Mouse (Mus musculus) heart, postnatal 4 days (tissue): Measurements from ENCODE around the gene Akap6. TPM values are rescaled to one million over a fixed set of nuclear protein-coding genes. Genes with fewer than 3 reads are reported as not detected.

Source experiments
- DNase-seq: peaks from one replicate; pipeline ENCODE4 v3.0.0; 2021
- total RNA-seq, 2 experiments: library from RNA; stranded (reverse); gene quantifications; 2 replicates each; pipeline ENCODE4 v1.2.3; 2021

Akap6 gene
- total RNA-seq, 2 experiments from 2014 or later, result 118 to 127 TPM

DNA sequence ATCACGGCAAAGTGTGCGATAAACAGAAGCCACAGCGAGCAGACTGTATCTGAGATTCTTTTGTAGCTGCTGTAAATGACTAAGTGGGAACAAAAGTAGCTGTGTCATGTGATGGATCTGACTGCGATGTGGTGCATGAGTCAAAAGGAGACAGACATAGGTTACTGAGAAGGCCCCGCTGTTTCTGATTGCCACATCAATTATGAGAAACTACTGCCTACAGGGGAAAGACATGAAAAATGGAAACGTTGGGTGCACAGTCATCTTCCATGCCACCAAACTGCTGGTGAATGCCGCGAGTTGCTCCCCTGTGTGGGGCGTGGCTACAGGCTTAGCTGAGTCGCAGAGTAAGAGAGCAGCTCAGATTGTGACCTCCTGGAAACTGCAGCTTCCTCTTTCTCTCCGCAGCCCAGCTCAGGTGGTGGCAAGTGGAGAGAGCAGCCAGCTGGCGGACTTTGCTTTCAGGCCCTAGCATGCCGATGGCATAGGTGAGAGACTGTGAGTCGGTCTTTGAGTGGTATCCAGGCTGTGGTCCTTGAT is 83.8 kb downstream of the Akap6 start:
- DNase-seq, result peak; percentile 43

DNA sequence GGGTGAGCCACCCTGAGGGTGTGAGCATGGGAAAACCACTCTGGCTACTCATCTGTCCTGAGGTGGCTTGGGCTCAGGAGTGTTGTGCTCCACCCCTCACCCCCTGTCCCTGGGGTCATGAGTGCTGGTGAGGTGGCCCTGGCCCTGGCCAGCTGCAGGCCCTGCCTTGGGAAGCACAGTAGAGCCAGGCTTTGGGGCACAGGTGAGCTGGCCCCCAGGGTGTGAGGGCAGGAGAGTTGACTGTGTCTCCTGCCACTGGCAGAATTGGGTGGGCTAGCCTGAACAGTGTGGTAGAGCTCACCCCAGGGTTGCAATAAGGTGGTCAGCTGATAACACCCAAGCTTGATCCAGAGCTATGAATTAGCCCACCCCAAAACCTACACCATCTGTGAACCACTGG is 86.0 kb downstream of the Akap6 start:
- DNase-seq, result no peak

DNA sequence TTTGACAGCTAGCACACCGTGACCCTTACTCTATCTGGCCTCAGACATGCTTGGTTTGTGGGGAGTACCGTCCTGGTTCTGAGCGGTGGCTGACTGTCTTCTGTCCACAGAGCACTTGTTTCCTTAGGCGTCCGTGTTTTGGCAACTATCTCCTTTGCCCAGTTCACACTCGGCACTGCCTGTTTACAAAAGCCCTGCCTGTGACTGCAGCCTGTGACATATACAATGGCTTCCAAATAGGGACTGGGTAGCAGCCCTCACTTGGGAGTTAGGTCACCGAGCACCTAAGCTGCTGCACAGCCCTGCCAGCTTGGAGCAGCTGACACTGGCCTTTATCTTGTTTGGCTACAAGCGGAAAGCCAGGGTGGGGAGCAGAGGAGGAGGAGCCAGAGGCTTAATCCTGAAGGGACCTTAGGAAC is 91.2 kb downstream of the Akap6 start:
- DNase-seq, result peak; percentile 71

DNA sequence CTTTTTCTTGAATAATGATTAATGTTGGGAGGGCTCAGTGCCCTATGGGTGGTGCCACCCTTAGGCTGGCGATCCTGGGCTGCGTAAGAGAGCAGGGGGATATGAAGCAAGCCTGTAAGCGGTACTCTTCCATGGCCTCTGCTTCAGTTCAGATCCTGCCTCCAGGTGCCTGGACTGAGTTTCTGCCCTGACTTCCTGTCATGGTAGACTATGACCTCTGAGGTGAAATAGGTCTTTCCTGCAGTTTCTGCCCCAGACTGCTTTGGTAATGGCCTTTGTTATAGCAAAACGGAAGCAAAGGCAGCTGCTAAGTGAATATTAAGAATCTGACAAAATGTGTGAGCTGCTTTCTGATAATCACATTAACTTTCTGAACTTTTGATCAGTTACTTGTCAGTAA is 94.9 kb downstream of the Akap6 start:
- no peak for DNase-seq

DNA sequence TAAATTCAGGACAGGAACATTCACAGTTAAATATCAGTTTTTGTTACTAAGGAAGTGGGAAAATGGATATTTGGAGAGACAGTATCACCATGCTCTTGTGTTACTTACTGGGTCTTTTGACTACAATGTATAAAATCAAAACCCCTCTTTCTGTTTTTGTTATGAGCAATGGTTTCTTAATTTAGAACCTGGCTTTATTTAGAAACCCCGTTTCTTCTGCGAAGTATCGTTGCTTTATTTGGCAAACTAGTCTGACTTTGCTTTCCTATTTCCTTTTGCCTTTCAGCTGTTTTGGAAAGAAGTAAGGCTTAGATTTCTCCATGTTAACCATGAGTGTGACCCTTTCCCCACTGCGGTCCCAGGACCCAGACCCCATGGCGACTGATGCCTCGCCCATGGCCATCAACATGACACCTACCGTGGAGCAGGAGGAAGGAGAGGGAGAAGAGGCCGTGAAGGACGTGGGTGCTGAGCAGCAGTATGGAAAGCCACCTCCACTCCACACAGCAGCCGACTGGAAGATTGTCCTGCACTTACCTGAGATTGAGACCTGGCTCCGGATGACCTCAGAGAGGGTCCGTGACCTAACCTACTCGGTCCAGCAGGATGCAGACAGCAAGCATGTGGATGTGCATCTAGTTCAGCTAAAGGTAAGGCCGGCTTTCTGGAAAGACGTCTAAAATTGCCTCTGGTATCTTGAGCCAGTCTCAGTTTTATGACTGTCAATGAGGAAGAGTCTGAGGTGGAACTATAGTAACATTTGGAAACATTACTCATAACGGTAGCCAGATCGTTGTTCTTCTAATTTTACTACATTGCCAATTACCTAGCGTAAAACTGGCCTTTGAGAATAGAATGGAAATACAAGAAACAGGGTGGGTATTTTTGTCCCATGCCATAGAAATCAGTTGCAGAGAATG is 96.6 kb downstream of the Akap6 start:
- no peak for DNase-seq

DNA sequence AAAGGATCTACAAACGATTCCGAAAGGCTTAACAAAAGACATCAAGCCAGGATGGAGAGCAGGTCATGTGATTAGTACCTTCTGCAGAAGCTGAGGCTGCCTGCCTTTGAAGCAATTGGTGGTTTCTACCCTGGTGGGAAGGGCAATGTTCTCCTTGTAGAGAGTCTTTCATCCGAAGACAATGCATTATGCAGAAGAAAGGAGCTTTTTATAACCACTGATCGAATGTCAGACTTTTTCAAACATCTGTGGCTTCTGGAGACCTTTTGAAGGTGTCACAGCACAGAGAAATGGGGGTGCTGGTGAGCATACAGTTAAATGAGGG is 97.2 kb downstream of the Akap6 start:
- DNase-seq, result no peak

DNA sequence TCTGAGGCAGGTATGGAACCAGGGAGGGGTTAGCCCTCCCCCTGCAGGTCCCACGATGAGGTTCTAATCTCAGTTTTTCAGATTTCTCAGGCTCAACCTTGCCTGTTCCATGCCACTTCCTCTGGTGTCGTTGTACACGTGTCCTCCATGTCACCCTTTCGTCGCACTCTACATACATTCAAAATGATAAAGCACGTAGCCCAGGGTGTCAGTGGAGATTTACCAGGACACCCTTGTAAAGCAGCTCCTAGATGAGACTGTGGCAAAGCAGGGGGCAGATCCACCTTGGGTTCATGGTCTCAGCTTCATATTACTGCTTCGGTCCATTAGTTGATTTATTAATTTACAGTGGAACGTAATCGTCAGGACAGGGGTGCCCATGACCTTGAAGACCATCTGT is 100.5 kb downstream of the Akap6 start:
- no peak for DNase-seq

DNA sequence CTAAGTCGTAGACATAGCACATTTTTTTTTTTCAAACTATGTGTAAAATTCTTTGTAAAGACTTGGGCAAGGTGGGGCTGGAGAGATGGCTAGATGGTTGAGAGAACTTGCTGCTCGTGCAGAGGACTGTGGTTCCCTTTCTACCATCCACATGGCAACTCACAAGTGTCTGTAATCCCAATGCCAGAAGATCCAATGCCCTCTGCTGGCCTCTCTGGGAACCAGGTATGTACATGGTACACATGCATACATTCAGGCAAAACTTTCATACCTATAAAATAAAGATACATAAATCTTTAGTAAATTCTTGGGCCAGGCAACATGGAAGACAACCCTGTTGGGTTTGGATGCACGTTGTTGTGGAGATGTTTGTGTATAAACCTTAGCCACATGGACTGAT is 107.1 kb downstream of the Akap6 start:
- DNase-seq, result no peak

DNA sequence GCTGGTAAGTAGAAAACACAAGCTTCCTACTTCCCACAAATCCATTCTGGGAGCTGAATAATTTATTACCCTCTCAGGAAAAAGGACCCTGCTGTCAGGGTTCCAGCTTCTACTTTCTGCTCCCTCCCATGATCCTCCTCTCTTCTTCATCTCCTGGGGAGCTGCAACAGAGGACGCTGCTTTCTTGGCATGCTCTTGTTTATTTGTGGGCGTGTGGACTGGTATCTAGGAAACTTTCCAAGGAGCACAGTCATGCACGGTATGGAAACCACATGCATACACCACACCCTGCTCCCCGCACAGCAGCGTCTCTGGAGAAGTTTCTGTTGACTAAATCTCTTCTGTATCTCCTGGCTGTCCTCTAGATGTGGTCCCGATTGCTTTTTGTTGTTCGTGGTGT is 119.4 kb downstream of the Akap6 start:
- DNase-seq, result no peak

DNA sequence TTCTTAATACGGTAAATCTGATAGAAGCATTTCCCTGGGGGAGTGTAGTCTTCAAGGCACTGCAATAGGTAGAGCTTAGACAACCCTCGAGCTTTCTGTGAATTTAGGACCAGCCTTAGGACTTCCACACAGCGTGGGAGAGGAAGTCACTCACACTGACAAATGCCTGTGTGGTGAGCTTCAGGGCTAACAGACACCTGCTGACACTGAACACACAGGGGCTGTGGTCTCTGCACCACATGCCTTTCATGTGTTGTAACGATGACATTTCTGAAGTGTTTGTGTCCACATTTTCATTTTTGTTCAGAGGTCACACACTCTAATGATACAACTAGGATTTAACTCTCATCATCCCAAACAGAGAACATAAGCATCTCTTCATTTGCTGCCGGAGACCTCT is 125.6 kb downstream of the Akap6 start:
- no peak for DNase-seq

DNA sequence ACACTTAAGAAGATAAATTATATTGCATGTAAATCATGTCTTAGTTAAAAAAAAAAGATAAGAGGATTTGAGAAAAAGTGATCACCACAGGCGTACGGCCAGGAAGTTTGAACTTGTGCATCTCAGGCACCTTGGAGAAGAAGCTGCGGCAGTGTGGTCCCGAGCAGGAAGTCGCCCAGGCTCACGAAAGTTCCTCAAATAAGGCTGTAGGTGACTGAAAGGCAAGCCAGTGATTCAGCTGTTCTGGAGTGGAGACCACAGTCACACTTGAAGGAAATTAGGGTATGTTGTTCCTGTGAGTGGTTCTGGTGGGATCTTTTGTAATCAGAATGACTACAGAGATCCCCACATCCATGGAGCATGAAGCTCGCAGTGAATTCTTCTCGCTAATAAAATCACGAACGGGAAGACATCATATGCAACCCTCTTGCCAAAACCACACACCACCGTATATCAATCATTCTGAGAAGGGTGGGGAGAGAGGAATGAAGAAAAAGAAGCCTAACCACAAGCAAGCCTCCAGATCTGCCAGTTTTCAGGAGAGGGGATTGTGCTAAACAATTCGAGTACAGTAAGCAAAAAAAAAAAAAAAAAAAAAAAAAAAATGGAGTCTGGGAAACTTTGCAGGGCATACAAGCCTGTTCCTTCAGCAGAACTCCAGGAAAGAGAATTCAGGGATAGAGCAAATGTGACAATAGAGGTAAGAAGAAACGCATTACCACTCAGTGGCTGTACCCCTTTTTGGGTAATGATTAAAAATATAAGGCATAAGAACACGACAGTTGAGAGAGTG is 130.0 kb downstream of the Akap6 start:
- no peak for DNase-seq

DNA sequence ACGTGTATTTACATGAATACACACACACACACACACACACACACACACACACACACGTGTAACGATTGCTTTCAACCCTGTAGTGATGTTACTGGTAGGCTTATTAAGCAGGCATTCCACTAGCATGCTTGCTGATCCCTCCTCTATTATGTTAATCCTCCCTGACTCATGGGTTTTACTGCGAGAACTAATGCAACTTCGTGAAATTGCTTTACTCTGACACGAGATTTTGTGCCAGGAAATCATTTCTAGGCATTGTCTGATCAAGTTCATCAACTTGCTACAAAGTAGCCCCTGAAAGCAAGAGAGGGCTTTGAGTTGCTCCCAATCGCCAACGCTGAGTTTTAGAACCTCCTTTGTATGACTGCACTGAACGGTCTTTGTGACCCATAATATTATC is 132.6 kb downstream of the Akap6 start:
- DNase-seq, result no peak

DNA sequence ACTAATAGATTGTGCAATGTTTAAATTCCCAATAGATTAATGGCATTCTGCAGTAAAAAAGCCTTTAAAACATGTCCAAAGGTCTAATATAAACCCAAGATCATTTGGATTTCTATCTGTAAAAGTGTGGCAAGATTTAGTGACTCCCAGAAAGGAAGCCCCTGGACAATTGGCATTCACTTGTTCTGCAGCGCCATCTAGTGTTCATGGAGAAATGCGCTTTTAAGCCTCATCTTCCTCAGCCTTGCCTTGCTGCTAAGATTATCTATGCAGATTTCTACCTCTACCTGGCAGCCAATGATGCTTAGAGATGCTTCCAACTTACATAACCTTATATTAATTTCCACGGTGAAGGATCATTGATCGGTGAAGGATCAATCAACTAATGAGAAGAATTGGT is 133.0 kb downstream of the Akap6 start:
- peak; percentile 79 for DNase-seq

DNA sequence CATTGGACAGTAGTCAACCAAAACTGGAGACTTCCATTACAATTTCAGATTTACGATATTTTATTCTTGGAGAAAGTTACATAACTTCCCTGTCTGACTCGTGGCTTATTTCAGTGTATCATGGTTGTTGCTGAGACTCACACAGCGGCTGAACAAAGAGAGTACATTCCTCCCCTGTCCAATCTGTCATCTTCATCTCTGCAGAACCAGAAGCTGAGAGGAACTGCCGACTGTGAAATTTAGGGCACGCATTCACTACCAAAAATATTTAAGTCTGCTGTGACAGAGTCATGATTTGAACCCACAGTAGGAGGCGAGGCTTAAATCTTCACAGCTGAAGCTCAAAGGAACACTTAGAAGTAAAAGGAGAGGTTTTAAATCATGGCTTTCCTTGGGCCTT is 134.0 kb downstream of the Akap6 start:
- no peak for DNase-seq

DNA sequence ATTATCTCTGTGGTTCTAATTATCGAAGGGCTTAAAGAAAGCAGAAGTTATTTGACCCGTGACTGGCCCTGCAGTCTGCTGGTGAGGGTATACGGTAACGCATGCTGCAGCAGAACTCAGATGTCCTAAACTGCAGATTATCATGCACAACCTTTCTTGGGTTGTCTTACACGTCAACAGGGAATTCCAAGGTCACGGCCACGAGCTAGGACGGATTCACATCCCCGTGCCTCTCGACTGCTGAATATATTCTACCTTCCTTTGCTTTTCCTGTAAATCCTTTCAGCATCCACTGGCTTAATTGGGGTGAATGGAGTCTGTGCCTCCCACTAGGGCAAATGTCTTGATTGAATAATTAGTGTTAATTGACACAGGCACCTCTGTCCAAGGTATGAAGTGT is 134.9 kb downstream of the Akap6 start:
- DNase-seq, result no peak

DNA sequence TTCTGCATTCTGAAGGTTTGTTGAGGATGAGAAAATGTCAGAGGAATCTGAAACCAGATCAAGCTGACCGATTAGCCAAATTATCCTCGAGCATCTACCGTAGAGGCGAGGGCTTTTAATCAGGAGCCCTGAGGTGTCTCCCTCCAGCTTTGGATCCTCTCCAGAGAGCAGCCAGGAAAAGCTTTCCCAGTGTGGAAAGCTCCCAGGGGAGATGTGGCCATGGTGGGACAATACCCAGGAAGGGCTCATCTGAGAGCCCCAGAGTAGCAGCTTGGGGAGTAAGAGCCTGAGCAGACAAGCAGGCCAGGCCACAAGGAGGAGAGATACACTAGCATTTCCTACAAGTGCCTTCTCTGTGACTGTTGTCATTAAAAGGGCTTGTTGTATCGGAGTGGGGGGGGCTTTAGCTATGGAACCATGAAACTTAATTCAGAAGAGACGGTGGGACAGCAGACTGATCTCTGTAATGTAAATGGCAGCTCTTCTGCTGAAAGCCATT is 135.6 kb downstream of the Akap6 start:
- peak; percentile 17 for DNase-seq

DNA sequence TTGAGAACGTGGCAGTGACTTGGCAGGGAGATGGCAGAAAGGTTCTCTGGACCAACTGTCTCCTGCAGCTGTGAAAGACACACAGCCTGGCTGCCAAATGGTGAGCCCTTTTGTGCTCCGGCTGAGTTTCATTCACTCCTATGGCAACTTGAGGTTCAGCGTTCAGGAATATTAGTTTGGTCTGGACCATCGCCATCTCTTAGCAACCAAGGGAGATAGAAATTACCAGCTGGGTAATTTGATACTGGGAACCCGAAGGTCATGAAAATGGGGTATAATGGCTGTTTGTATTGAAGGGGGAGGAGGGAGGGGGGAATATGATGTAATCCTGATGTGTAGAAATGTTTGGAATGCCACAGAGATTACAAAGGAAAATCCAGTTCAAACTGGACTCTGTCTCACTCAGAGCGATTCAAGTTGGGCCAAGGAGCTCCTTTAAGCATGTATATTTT is 136.1 kb downstream of the Akap6 start:
- DNase-seq, result peak; percentile 15

DNA sequence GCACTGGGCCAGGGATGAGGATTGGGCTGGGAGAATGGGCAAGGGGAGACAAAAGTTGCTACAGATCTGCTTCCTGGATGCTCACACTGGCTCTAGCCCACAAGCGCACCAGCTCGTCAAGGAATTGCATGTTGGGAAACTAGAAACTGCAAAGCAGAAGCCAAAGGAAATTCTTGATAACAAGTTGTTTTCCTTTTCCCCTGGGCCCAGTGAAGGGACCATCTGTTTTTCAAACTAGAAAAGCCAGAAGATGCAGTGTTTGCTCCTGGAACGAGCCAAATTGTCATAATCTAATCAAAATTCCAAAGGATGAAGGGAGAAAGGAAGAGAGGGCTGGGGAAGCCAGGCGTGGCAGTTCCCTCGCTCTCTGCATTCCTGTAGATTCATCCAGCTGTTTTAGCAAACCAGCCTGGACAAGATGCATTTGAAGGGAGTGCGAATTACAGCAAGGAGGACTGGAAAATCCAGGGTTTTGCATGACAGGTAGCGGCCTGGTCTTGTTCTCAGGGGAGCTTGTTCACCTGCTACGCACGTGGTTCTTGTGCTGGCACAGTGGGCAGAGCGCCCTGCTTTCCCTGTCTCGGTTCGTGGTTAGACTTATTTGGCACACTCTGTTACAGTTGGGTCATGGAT is 136.8 kb downstream of the Akap6 start:
- peak; percentile 28 for DNase-seq

DNA sequence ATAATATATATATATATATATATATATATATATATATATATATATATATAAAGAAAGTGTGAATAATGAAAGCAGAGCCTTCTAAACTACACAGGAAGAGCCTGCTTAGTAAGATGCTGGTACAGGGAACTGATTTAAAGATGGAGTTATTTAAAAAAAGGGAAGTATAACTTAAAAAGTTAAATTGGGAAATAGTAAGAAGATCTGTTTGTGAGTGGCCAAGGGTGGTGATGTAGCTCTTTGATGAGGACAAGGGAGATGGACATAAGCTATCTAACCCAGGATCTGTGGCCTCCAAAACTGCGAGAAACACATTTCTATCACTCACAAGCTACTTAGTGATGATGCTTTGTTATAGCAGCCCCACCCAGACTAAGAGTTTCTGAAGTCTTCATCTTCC is 146.8 kb downstream of the Akap6 start:
- DNase-seq, result no peak

DNA sequence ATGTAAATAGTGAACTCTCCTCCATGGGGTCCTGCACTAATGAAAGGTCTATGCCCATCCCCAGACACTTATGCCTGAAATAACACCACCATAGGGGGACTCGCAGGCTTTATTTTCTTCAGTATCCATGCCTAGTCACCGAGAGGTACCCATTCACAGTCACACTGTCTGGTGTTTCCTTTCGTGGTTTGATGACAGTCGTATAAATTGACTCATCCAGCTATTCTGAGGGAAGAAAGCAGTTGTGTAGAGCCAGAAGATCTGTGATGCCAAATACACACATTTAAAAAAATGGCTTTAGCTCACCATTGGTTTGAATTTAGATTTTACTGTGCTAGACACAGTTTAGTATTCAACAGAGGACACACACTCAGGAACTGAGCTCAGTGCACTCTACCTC is 147.8 kb downstream of the Akap6 start:
- no peak for DNase-seq

DNA sequence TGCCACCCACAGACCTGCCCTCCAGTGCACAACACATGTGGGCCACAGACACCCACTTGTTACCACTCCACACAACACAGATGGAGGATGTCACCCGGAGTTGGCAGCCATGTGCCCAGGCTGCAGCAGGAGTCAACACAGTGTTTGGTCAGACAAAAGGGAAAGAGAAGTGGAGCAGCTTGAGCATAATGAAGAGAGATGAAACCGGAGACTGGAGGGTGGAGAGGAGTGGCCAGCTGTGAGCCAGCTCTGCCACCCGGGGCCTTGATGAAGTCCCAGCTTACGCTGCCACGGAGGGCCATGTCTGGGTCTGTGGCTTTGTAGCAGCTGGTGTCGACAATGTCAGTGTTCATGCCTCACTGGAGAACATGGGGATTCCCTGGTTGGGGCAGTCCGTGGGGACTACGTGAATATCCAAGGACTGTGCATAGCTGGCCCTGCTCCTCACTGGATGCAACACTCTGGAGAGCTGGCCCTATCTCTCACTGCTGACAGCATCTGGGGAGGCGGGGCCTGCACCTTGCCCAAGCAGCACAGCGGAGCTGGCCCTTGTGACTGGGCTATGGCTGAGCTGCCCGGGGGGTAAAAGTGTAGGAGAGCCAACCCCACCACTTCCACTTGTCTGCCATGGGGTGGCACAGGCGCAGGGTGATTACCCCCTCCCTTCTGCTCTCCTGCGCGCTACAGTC is 148.8 kb downstream of the Akap6 start:
- DNase-seq, result peak; percentile 68

DNA sequence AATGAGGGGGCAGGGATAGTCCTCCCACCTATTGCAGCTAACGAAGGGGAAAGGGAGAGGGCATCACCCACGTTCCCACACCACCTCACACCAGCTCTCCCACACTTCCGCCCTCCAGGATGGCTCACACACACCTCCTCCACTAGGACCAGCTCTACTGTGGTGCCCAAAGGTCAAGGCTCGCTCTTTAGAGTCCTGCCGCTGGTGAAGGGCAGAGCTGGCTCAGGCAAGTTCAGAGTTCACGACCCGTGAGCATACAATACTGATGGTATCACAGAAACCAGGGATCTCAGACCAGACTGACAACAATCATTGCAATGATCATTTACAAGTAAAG is 149.3 kb downstream of the Akap6 start:
- DNase-seq, result no peak
